Mouse (Mus musculus) cerebellum, postnatal 14 days (tissue): ENCODE measurements at regions not wholly inside any gene's neighbourhood (a gene's known extent, or its start where the extent isn't known, plus 50 kb on each side); places are given as distances from the start of the nearest gene placed in this dataset.

Experiments used
- DNase-seq, 2 experiments: peaks; one replicate each; pipeline ENCODE4 v3.0.0; 2021; ENCODE audit warnings: mixed read lengths in 2 of 2

DNA sequence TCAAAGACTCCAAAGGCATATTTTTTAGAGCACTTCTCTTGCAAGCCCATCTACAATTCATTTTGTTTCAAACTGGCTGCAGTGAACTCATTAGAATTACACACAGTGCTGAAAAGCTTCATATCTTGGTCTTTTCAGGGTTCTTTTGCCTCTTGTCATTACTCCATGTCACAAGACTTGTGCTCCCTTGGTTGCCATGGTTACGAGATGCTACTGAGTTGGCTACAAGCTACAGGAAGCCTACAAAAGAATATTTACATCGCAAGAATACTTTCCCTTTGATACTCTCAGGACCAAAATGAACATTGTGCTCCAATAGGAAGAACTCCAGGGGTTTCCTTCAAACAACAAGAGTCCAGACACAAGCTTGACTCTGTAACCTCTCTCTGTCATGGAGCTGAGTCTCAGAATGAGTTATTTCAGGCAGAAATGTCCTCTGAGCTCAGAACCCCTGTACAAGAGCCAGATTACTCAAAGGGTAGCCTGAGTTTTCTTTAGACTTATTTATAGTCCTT lies 545.2 kb upstream of the Adamts9 start:
- no peak for DNase-seq

GRCm38 (mm10) chr6:93478521-93478920 lies 535.2 kb upstream of the Adamts9 start:
- DNase-seq = no peak

DNA sequence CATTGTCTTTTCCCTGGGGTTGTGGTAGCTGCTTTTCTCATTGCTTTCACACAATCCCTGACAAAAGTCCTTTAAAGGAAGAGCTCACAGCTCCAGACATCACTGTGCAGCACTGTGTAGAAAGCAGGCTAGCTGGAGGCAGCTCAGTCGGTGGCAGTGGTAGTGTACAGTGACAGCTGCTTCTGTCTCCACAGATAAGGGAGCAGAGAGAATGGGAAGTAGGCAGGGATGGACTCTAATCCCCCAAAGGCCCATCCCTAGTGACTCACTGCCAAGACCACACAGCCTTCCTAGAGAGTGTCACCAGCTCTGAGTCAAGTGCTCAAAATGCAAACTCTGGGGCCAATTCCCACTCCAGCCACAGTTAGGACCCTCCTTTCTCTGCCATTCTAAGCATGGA lies 531.7 kb upstream of the Adamts9 start:
- DNase-seq = no peak

- DNase-seq = no peak
Observed at GRCm38 (mm10) chr6:93467867-93468266, 524.6 kb upstream of the Adamts9 start.

DNA sequence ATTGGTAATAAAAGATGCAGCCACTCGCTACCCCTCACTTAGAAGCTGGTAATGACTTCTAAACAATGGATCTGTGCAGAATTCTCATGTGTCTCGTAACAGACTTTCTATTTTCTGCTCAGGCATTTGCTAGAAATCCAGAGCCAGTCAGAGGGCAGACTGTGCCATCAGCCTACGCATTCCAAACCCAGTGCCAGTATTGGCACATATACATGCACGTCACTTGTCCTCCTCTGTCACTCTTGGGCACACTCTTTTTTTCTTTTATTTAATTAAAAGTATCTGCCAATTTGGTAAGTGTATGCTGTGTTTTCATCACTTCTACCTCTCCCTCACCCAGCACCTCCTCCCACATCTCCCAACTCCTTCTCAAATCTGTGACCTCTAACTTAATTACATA lies 519.6 kb upstream of the Adamts9 start:
- no peak for DNase-seq

- DNase-seq = no peak
Observed at GRCm38 (mm10) chr6:93461374-93461773, 518.1 kb upstream of the Adamts9 start.

GRCm38 (mm10) chr6:93457613-93458012 lies 514.3 kb upstream of the Adamts9 start:
- DNase-seq = no peak

GRCm38 (mm10) chr6:93456383-93457033 lies 513.2 kb upstream of the Adamts9 start:
- DNase-seq = no peak

- DNase-seq = peak; percentile 20 to 32
Observed at GRCm38 (mm10) chr6:93445568-93445967, 502.3 kb upstream of the Adamts9 start.

DNA sequence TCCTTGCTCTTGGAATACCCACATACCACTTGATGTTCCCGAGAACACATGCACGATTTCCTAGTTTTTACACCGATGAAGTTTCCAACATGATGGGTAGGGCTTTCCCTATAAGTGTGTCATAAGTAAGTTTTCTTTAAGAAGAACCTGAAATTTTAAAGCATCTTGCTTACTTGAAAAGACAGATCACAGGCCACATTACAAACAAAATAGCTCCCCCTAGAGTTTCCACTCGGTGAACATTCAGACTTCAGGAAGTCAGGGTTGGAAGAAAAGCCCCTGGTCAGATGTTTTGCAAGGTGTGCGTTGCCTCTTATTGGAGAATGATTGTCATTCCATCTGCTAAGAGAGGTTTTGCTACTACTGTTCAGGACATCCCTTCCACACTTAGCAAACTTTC lies 501.8 kb upstream of the Adamts9 start:
- peak; percentile 21 to 34 for DNase-seq

DNA sequence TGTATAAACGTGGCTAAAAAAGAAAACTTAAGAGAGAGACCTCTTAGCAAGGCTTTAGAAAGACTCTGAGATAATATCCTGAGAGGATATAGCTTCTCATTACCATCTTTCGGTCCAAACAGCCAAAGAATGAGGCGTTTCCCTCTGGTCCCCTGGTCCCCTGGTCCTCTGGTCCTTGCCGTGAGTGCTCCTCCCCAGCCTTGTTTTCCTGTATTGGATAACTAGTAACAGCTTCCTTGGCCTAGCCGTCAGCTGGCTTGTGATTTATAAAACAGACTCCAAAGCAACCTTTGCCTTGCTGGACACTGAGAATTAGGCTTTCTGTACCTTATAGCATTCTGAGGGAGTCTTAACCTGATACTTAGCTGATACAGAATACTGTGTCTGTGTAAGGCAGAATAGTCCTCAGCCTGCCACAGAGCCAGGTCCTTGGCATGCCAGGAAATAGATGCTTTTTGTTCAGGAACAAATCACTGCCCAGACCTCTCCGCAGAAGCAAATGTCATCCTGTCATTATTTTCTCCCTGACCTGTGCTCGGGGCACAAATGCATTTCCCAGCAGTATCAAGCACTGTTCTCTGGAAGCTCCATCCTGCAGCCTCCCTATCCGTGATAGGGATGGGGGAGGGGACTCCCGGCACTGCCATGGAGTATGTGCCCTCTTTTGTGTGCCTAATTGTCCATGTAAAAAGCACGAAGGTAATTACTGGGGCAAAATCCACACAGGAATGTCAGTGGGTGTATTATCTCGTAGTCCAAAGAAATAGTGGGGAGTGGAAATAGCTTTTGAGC lies 500.7 kb upstream of the Adamts9 start:
- DNase-seq = peak; percentile 6 to 9

GRCm38 (mm10) chr6:93433446-93433845 lies 490.2 kb upstream of the Adamts9 start:
- DNase-seq = no peak

GRCm38 (mm10) chr6:93426141-93426540 lies 482.8 kb upstream of the Adamts9 start:
- no peak for DNase-seq

GRCm38 (mm10) chr6:93422906-93423305 lies 479.6 kb upstream of the Adamts9 start:
- no peak for DNase-seq

GRCm38 (mm10) chr6:93422253-93422652 lies 479.0 kb upstream of the Adamts9 start:
- DNase-seq = no peak

DNA sequence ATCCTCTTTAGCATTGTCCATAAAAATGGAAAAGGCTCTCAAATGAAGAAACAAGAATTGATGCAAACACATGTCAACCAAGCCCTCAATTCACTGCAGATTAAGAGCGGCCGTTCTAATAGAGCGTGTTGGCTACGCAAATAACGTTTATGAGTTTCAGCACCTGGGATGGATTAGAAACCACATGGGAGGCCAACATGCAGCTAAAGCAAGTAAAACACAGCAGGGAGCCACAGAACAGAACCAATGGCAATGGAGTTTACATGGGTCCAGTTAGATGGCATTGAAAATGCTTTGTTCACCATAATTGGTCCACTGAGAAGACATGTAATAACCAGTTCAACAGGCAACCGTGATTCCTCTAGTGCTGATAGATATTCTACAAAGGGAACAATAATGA lies 474.3 kb upstream of the Adamts9 start:
- no peak for DNase-seq

DNA sequence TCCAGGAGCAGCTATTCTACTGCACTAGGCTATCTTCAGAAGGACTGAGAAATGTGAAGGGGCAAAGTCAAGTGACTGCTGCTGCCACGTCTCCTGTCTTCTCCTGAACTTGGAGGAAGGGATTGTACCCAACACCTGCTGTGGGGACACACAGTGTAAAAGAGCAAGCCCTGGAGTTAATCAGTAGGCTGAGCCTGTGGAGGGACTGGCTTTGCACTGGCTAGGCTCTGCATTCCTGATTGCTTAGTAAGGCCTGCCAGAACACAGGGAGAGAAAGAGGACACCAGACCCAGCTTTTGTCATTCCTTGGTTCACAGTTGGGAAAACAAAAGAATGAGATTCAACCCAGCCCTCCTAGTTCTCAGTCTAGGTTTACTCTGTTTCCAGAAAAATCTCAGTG lies 472.7 kb upstream of the Adamts9 start:
- no peak for DNase-seq

DNA sequence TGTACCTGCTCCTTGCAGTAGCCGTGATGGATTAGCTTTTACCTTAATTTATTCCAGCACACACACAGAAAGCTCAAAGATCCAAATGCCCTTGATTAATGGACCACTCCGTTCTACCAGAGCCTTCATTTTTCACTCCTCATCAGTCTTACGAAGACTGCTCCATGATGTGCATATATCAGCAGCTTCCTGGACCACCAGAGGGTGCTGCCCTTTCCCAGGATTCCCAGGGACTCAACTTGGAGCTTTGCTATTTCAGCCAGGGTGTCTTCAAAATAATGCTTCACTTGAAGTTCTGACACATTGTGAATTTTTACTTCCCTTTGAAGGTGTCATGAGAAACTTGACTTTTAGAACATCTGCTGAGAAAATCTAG lies 467.8 kb upstream of the Adamts9 start:
- DNase-seq = no peak

DNA sequence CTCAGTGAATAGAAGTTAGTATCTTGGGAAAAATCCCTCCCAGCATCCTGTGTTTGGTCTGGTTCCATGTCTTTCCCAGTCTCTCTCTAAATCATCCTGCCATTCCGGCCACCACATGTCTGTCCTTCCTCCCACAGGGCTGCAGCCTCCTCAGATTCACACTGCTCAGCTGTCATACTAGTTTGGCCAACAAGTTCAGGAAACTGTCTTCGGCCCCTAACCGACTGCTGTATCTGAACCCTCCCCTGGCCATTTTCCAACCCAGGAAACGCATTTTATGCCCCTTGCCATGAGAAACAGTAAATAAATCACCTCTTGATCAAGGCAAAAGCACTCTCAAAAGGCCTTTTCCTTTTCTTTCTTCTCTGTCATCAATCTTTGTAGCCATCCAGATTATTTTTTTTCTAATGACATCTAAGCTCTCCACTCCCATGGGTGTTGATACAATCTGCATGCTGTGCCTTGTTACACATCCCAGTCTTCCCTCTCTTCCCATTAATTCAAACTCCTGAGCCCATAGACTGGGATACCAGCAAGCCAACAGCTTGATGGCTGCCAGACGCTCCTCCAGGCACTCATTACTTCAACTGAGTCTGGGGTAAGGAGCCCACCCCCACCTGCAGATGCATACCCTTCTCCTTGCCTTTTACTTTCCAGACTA lies 467.3 kb upstream of the Adamts9 start:
- DNase-seq = no peak

GRCm38 (mm10) chr6:93398551-93398950 lies 455.3 kb upstream of the Adamts9 start:
- peak; percentile 47 to 76 for DNase-seq

- DNase-seq = no peak
Observed at GRCm38 (mm10) chr6:93397074-93397473, 453.8 kb upstream of the Adamts9 start.

GRCm38 (mm10) chr6:93395952-93396351 lies 452.7 kb upstream of the Adamts9 start:
- no peak for DNase-seq

DNA sequence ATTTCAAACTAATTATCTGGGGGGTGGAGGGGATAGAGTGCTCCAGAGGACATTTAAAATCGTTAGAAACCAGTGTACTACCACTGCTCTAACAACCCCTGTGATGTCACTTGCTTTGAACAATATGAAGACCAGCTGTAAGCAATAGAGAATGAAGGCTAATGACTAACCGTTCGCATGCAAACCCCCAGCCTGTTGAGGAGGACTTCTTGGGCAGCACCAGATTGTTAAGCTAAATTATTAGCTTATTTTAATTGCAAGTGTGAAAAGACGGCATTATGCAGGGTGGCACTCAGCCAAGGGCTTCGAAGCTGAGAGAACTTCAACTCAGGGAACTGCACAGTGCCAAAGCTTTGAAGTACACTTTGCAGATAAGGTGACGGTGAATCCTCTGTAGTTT lies 452.0 kb upstream of the Adamts9 start:
- peak; percentile 11 to 26 for DNase-seq

- no peak for DNase-seq
Observed at GRCm38 (mm10) chr6:93393551-93393950, 450.3 kb upstream of the Adamts9 start.
